Mouse (Mus musculus): ENCODE measurements around the gene Bbs2. TPM values are rescaled to one million over a fixed set of nuclear protein-coding genes. Genes with fewer than 3 reads are reported as not detected.

The Bbs2 gene
- polyA plus RNA-seq, 3 experiments from 2014 or later, result 1.6 to 9.5 (median 5.9) TPM

DNA sequence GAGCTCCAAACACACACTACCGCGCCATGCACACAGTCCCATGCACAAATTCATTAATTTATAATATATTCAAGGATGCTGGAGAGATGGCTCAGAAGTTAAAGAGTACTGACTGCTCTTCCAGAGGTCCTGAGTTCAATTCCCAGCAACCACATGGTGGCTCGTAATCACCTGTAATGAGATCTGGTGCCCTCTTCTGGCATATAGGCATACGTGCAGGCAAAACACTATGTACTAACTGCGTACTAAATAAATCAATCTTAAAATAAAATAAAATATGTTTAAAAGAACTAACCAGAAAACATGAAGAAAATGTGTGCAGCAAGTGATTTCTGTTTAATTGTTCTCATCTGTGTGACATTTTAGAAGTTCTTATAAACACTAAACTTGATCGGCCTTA is 4.4 kb downstream of the Bbs2 start:
- no peak for ATAC-seq

DNA sequence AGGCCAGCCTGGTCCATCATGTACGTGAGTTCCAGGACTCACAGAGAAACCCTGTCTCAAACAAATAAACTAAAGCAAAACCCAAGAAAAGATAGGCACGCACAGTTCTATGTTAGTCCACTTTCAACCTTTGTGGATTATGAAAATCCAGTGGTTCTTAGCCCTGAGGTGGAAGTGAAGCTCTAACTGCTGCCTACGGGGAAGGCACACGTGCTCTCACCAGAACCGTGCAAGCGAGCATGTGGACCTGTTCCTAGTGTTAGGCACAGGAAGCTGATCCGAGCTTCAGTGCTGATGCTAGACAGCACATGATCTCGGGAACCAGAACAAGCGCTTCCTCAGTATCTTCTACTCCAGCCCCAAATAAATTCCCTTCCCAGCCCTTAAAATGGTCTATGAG is 5.9 kb downstream of the Bbs2 start:
- ATAC-seq, result no peak

DNA sequence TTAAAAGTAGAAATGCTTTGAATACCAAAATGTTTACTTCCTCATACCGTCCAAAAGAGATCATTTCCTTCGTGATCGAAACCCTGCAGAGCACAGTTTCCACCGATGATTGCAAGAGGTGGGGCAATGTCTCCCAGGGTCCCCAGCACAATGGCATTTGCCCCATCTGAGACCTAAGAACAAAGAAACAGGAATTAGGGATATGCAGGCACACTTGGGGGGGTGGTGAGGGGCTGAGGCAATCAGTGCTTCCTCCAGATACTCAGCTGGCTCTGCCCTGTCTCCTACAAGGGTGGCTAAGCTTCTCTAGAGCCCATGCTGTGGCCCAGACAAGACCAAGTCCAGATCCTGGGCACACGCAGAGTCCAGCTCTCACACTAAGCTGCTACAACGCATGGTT is 9.0 kb downstream of the Bbs2 start:
- ATAC-seq, result no peak

DNA sequence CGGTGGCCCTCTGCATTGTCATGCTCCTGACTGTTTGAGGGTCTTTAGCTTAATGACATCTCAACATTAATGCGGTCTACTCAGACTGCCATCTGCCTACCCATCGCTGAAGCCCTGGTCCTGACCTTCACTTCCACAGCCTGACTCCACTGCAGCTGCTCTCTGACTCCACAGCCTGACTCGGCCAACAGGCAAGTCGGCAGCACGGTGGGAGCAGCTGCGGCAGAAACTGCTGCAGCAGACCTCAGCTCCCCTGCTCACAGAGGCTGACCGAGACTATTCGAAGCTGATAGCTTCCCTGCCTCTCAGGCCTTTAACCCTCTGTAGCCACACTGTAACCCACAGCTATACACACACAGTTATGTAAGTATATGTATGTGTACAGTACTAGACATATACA is 10.8 kb downstream of the Bbs2 start:
- no peak for ATAC-seq

DNA sequence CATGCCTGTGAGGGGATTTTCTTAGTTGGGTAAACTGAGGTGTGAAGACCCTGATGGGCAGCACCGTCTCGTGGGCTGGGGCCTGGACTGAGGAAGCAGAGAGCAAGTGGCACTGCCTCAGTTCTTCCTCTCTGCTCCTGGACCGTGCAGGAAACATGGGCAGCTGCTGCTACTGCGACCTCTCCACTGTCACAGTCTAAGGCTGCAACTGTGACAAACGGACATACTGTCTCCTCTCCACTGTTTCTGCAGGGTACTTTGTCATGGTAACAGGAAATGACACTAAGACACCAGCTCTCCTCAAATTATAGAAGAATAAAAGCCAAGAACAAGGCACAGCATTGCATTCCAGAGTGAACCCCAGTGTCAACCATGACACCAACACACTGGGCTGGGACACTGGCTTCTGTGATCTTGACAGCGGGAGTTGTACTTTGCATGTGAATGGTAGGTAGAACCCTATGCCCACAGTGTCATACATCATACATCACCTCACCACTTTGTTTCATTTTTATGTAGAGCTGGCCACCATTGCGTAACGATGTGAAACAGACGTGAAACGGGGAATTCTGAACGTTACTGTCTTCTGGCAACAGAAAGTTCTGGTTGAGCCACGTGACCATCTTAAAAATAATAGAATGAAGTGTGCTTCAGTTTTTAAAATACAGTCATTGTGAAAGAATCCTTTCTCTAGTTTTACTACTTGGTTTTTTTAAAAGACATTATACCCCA is 22.1 kb downstream of the Bbs2 start:
- no peak for ATAC-seq

DNA sequence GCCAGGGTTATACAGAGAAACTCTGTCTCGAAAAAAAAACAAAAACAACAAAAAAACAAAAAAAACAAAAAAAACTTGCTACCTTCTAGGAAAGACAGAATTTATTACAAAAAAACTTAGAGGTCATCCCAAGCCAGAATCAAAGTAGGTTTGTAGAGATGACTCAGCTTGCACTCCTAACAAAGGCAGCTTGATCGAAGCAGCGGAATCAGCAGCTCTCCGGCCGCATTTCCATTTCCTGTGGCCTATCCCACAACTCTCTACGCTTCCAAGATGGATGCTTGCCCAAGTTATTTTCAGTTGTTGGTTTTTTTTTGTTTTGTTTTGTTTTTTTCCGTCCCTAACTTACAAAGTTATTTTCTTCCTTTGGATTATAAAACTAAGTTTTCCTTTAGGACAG is 29.9 kb downstream of the Bbs2 start:
- ATAC-seq, result no peak

DNA sequence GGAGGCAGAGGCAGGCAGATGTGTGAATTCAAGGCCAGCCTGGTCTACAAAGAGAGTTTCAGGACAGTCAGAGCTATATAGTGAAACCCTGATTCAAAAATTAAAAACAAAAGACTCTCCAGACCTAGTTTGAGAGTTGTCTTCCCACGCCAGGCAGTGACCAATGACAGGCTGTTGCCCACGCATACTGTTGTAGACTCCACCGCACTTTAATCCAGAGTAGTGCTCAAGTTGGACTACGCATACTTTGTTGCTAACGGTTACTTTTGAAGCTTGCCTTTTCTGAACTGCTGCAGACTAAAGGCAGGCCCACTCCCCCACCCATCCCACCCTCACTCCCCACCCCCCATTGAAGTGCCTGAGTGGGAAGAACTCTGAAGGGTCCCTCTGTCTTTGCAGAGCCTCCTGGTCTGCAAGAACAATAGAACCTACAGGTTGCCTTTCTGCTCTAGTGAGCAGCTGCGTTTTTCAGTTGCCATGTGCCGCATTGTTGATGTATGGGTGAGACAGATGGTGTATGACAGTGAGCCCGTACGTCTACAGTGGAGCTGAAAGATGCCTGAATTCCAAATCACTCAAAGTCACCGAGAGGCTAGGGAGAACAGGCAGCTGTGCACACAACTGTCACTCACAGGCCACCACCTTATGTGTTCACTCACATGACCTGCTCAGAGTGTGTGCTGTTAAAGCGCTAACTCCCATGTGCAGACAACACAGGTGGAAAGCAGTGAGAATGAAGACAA is 32.4 kb downstream of the Bbs2 start:
- no peak for ATAC-seq

DNA sequence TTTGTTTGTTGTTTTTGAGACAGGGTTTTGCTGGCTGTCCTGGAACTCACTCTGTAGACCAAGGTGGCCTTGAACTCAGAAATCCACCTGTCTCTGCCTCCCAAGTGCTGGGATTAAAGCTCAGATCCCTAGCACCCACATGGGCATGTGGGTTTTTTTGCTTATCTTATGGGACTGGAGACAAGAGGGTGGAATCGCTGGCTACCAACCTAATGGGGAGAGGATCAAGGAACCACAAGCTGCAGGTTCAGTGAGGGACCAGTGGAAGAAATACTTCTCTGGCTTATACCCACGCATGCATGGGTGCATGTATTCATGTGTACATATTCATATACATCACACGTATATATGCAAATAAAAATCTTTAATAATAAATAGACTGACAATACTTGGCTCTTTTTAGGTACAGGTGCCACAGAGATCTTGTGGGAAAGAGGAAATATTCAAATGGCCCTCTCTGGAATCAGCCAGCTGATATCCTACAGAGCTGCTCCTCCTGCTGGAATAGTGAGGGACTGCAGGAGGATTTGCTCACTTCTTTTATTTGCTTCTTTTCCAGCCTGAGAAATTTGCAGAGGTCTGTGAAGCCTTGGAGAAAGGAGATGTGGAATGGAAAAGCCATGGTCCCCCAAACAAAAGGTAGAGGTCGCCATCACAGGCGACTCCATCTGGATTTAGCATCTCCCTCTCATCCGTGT is 41.4 kb downstream of the Bbs2 start:
- peak; percentile 54 for ATAC-seq

DNA sequence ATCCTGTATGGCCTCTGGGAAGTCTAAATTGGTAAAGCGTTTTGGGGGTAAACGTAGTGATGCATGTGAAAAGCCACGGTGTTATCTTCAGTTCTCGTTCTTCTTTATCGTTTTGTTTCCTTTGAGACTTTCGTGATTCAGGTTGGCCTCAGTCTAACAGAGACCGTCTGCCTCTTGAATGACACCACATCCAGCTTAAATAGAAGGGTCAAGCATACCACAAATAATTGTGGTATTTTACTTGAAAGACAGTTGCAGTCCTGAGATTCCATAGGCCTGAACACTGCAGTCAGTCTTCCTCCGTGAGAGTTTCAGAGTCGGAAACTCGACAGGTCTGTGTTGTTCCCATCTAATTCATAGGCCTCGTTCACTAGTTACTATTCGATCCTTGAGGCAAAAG is 46.0 kb downstream of the Bbs2 start:
- no peak for ATAC-seq

DNA sequence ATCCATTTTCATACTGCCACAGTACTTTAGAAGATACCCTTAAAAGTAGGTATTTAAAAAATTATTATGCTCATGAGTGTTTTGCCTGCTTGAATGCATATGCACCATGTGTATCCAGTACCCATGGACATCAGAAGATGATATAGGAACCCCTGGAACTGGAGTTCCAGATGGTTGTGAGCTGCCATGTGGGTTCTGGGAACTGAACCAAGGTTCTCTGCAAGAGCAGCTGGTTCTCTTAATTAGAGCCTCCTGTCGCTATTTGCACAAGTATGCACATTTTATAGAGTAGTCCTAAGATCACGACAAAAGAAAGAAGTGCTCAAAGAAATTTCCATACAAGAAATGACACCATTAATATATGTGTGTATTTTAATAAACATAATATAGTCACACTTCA is 50.9 kb downstream of the Bbs2 start:
- no peak for ATAC-seq

DNA sequence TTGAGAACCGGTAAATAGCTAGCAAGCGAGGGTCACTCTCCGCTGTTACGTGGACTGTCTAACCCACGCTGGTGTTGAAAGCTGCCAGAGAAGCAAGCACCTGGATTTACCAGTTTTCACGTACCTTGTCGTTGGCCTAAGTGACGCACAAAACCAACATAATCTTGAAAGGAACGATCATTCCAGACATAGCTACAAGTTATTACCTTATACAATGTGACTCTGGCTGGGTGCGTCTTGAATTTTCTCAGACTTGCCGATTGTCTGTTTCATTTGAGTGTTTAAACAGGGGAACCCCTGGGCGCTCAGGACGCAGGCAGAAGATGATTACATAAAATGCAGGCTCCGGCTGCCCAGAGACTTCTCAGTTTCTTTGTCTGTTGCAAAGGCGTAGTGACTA is 60.9 kb downstream of the Bbs2 start:
- ATAC-seq, result no peak

DNA sequence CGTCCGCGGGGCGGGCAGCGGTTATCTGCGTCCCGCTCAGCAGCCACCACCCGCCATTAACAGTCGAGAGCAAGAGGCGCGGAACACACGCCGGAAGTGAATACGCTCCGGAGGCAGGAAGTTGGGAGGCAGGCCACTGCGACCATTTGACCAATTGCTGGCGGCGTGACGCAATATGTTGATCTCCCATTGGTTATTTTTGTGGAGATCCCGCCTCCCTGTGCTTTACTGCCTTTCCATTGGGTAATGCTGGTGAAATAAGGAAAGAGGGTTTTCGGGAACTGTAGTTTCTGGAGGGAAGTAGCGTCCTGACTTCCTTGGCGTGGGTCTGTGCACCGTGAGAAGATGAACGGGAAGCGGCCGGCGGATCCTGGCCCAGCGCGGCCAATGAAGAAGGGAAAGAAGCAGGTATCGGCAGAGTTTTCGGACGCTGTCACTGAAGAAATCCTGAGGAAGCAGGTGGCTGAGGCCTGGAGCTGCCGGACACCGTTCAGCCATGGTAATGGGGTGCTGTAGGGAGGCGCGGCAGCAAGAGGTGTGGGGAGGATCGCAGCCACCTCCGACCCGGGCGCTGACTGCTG is 61.7 kb downstream of the Bbs2 start, which contains the start of the genes Nudt21 and Ogfod1:
Gene Nudt21, minus strand, starts transcription at position 88 of the 581 bp plus-strand sequence.
Gene Ogfod1, plus strand, starts transcription at position 255 of the 581 bp plus-strand sequence.
- peak; percentile 98 for ATAC-seq

DNA sequence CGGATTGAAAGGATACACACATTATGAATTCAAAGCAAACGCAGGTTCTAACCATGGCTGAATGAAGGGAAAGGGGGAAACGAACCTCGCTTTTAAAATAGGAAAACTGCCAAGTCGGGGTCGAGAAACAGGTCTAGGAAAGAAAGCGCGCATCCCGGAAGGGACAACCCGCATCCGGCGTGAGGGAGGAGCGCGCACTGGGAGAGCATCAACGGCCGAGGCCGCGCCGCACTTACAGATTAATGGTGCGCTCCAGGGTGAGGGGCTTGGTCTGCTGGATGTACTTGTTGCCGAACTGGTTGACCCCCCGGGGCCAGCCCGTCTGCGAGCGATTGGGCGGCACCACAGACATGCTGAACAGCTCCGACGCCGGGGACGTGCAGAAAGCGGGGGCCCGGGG is 62.2 kb downstream of the Bbs2 start:
- ATAC-seq, result peak; percentile 44

DNA sequence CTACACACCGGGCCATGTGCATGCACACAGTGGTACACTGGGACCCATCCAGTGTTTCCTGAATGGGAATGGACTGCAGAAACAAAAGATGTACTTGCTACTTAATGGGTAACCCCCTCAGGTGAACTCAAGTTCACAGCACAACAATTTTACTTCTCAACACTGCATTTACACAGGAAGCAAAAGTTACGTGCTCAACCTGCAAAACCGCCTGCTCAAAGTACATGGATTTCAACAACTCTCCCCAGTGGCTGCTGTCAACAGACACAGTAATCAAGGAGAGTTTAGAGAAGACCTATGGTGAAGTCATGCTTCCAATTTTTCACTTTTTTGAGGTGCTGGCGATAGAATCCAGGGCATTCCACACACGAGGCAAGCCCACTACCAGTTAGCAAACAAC is 63.5 kb downstream of the Bbs2 start:
- ATAC-seq, result no peak

DNA sequence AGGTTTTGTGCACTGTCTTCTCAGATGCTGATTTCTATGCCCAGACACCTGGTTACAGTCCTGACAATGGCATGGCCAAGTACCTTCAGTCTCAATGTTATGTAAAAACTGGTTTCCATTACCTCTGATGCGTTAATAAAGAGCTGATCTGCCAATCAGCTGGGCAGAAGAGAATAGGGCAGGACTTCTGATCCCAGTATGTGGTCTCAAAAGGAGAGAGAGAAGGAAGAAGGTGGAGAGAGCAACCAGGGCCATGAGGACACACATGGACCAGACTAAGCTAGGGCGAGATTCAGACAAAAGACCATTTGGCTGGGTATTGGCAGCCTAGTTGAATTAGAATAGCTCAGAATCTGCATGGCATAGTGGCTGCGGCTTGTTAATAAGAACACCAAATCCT is 65.1 kb downstream of the Bbs2 start:
- ATAC-seq, result no peak

DNA sequence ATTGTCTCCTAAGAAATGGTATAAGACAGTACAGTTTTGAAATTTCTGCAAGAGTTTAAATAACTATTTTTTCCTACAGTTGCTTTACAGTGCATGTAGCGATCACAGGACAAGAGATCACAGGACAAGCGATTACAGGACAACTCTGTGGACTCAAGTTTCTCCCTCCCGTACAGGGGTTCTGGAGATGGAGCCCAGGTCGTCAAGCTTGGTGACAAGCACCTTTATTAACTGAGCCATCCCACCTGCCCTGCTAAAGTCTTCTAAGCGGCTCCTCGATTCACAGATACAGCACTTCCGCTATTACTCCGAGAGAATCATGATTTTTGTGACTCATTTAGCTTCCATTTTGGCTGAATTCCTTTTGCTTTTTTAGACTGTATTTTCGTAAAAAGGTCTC is 69.0 kb downstream of the Bbs2 start:
- ATAC-seq, result no peak

DNA sequence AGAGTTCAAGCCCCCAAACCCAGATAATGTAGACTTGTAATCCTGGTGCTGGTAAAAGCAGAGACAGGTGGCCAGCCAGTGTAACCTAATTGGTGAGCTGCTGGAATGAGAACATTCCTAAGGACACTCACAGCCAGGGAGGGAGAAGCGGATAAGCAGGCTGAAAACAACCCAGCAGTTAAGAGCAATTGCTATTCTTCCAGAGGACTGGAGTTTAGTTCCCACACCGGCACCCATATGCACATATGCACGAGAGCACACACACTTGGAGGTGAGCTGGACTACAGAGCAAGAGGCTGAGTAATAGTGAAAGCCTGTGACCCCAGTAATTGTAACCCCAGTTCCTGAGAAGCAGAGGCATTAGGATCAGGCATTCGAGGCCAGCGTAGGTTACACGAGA is 74.8 kb downstream of the Bbs2 start:
- ATAC-seq, result no peak

Other genes with a start within 250 kb of the Bbs2 start
- gene Amfr, start 86.1 kb downstream of the Bbs2 start, polyA plus RNA-seq (2017; shearing (Covaris generic)), result 10 to 100 TPM; 20.3 to 38.5 (median 38.0) TPM
- 100 to 1,000 TPM in 1 of 3 experiments, 10 to 100 TPM in 2; 60.1 to 163 (median 82.0) TPM for gene Nudt21, start 61.9 kb downstream of the Bbs2 start, polyA plus RNA-seq (2017; shearing (Covaris generic))
- gene Ogfod1, start 61.7 kb downstream of the Bbs2 start, polyA plus RNA-seq (2017; shearing (Covaris generic)), result 10 to 100 TPM; 16.7 to 23.2 (median 22.4) TPM
- gene Mt4, start 38.3 kb upstream of the Bbs2 start, polyA plus RNA-seq (2017; shearing (Covaris generic)), result not detected
- gene Mt3, start 53.7 kb upstream of the Bbs2 start, polyA plus RNA-seq (2017; shearing (Covaris generic)), result 1 to 10 TPM in 1 of 3 experiments, not detected in 2; 5.9 TPM
- gene Mt2, start 73.7 kb upstream of the Bbs2 start, polyA plus RNA-seq (2017; shearing (Covaris generic)), result under 1 TPM in 1 of 3 experiments, not detected in 2; 0.94 TPM
- 10 to 100 TPM in 1 of 3 experiments, 1 to 10 TPM in 2; 1.5 to 11.0 (median 2.6) TPM for gene Mt1, start 80.2 kb upstream of the Bbs2 start, polyA plus RNA-seq (2017; shearing (Covaris generic))
- gene Nup93, start 115.6 kb upstream of the Bbs2 start, polyA plus RNA-seq (2017; shearing (Covaris generic)), result 10 to 100 TPM; 29.9 to 37.2 (median 35.3) TPM
- gene Slc12a3, start 230.3 kb upstream of the Bbs2 start, polyA plus RNA-seq (2017; shearing (Covaris generic)), result under 1 TPM in 1 of 3 experiments, not detected in 2; 0.20 TPM